16 mouse cellular contexts compared by ENCODE assay signal in genomic region chr6:30416801-30417200, GRCm38 (mm10).
"Had no signal": no experiment of that assay in that cellular context is flagged by ENCODE, and none has a peak within 500 bp of the region (broad histone marks: within the 10 kb centered on the region; RNA-seq: fewer than 3 reads in every experiment).

No protein-coding gene starts in this region.

- H3K4me1 ChIP-seq: liver, embryonic 13.5 days; midbrain, embryonic 12.5 days; neural tube, embryonic 13.5 days had no signal

- H3K4me3 ChIP-seq: left cerebral cortex, adult 2 months; liver, embryonic 13.5 days; midbrain, embryonic 12.5 days; myocyte; neural tube, embryonic 13.5 days had no signal

- H3K27ac ChIP-seq: kidney, postnatal 0 days; left cerebral cortex, adult 2 months; liver, embryonic 13.5 days; midbrain, embryonic 12.5 days; neural tube, embryonic 13.5 days had no signal

- ATAC-seq: midbrain, embryonic 16.5 days had no signal

- H3K9ac ChIP-seq: liver, embryonic 13.5 days; midbrain, embryonic 12.5 days; neural tube, embryonic 13.5 days had no signal

- H3K9me3 ChIP-seq: liver, embryonic 13.5 days; midbrain, embryonic 12.5 days; neural tube, embryonic 13.5 days had no signal

- H3K27me3 ChIP-seq: liver, embryonic 13.5 days; midbrain, embryonic 12.5 days; neural tube, embryonic 13.5 days had no signal

- H3K4me2 ChIP-seq: liver, embryonic 13.5 days; midbrain, embryonic 12.5 days; neural tube, embryonic 13.5 days had no signal

- DNase-seq: kidney, postnatal 36 days; layer of hippocampus, postnatal 36 days; liver, embryonic 13.5 days; lung, adult 2 months; lung, postnatal 14 days; lung, postnatal 4 days; retina, postnatal 1 day; right cerebral cortex, postnatal 25 days; thymus, adult 18-20 months; thymus, postnatal 36 days had no signal
